Mouse (Mus musculus) B cell, adult 67 days (primary cell): ENCODE measurements around the gene AY358078. TPM values are rescaled to one million over a fixed set of nuclear protein-coding genes. Genes with fewer than 3 reads are reported as not detected.

Experiments
- total RNA-seq, 2 experiments: library from RNA; stranded (reverse); gene quantifications; 4 replicates each; pipeline ENCODE4 v1.2.4; 2023

AY358078 gene
- total RNA-seq, result not detected

DNA sequence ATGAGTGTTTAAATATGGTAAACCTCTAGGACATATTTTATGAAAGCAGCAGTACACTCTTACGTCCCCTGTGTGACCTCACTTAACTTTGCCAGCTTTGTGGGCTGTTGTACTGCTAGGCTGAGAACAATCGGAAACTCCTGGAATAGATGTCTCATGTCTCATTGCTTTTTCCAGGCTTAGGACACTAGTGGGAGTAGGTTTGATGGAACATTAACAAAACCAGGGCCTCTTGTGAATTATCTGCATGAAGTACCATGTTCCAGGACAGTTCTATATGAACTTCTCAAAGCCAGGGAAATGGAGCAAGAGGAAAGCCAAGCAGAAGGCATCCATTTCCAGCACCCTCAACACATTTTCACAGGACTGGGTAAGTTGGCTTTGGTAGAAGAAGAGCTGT lies at the start of gene AY358078:
Gene AY358078 (plus strand): TSS at position 301 of the 400 bp plus-strand sequence.

DNA sequence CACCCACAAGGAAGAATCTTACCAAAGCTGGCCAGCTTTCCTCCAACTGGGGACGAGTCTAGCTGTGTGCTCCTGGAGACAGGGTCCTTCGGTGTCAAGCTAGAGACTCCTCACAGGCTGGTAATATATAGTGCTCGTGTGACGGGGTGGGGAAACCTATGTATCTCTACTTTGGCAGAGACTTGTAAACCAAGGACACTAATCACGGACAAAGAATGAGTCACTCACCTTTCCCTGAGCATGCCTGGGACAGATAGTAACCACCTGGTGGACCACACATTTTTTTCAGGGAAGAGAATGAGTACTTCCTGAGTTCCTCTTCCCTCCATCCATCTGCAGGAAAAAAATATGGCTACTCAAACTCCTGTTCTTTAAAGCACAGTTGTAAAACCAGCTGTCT lies 26.4 kb upstream of the AY358078 start, which contains the start of gene Ang4:
Gene Ang4 (minus strand): TSS at position 101 of the 400 bp plus-strand sequence.

DNA sequence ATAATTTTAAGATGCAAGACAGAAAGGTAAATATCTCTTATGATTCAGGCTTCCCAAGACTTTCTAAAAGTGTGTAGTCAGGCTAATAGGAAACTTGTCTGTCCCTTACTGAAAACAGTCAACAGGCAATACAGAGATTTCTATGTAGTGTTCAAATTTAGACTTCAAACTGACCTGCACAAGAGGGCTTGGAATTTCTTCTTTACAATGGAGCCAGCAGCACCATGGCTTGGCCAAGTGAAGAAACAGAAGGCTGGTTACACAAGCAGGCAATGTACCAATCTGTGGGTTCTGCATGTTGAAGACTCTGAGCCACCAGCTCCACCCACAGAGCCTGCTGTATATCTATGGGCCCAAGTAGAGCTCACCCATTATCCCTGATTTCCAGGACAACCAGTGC lies 53.6 kb downstream of the AY358078 start, which contains the start of gene Ear6:
Gene Ear6 (plus strand): TSS at position 301 of the 400 bp plus-strand sequence.

Other genes with a start within 250 kb of the AY358078 start
- not detected for gene Gm5622, start 247.3 kb upstream of the AY358078 start, total RNA-seq
- gene Gm17175, start 226.0 kb upstream of the AY358078 start, total RNA-seq, result not detected
- not detected for gene Gm17174, start 207.9 kb upstream of the AY358078 start, total RNA-seq
- not detected for gene Gm17078, start 188.7 kb upstream of the AY358078 start, total RNA-seq
- not detected for gene Gm4181, start 164.4 kb upstream of the AY358078 start, total RNA-seq
- gene Gm17079, start 104.6 kb upstream of the AY358078 start, total RNA-seq, result not detected
- gene Gm5800, start 82.9 kb upstream of the AY358078 start, total RNA-seq, result not detected
- not detected for gene Ang4, start 26.5 kb upstream of the AY358078 start, total RNA-seq
- gene Ear6, start 53.7 kb downstream of the AY358078 start, total RNA-seq, result not detected
- 10 to 100 TPM; 54.9 to 75.6 TPM for gene Mettl17, start 84.8 kb downstream of the AY358078 start, total RNA-seq
- gene Slc39a2, start 92.8 kb downstream of the AY358078 start, total RNA-seq, result 1 to 10 TPM in 1 of 2 experiments, under 1 TPM in 1; 0.92 to 1.5 TPM
- gene Ndrg2, start 114.1 kb downstream of the AY358078 start, total RNA-seq, result not detected
- not detected for gene Tppp2, start 118.4 kb downstream of the AY358078 start, total RNA-seq
- not detected for gene Rnase13, start 122.7 kb downstream of the AY358078 start, total RNA-seq
- under 1 TPM; 0.74 to 0.93 TPM for gene Arhgef40, start 184.7 kb downstream of the AY358078 start, total RNA-seq
- gene Tmem253, start 215.6 kb downstream of the AY358078 start, total RNA-seq, result 1 to 10 TPM in 1 of 2 experiments, not detected in 1; 1.4 TPM
- 10 to 100 TPM; 10.5 to 15.3 TPM for gene Zfp219, start 220.7 kb downstream of the AY358078 start, total RNA-seq
- gene Olfr221, start 242.4 kb downstream of the AY358078 start, total RNA-seq, result not detected